ENCODE assay signal across 32 mouse cellular contexts in genomic region chrX:60555242-60555641, GRCm38 (mm10). TPM values are rescaled to one million over a fixed set of nuclear protein-coding genes. Genes with fewer than 3 reads are reported as not detected.
DNase-seq lines count a peak whose midpoint lies in the region; ATAC-seq and TF ChIP-seq lines count a peak whose summit lies in the region.
"Had no signal": no experiment of that assay in that cellular context is flagged by ENCODE, and none has a peak within 500 bp of the region (broad histone marks: within the 10 kb centered on the region; RNA-seq: fewer than 3 reads in every experiment).

No protein-coding gene starts in this region.

- no peaks in the 10 kb centered on the region for H3K36me3 ChIP-seq in midbrain, embryonic 11.5 days (ENCODE audit: control insufficient read depth, insufficient read depth, low read length)
- H3K36me3 ChIP-seq in midbrain, embryonic 13.5 days: no peaks in the 10 kb centered on the region
- H3K36me3 ChIP-seq in embryonic facial prominence, embryonic 11.5 days (replicated peaks; ENCODE audit: control insufficient read depth, insufficient read depth, low read depth, low read length): no peaks in the 10 kb centered on the region
- H3K36me3 ChIP-seq: embryonic facial prominence, embryonic 12.5 days; heart, embryonic 10.5 days; heart, embryonic 13.5 days had no signal

- no peak for TF ChIP-seq CTCF in gastrocnemius, adult 2 months (IDR thresholded peaks at IDR 0.05)

- intact Hi-C loops in gastrocnemius, adult 2 months (cut with DNase I): no loop called here

- DNase-seq in embryo, embryonic 10 days (ENCODE audit: low spot score): peak; percentile 13
- no peak for DNase-seq in embryo, embryonic 11 days
- DNase-seq in midbrain, embryonic 11.5 days (ENCODE audit: low spot score, missing footprints): no peak
- DNase-seq in embryonic facial prominence, embryonic 11.5 days (ENCODE audit: low spot score): no peak
- no peak for DNase-seq in gastrocnemius, adult 2 months
- DNase-seq: adrenal gland, adult 8-10 months; adrenal gland, postnatal 25 days; cerebellum, adult 18-20 months; cerebellum, adult 9-10 months; cerebellum, postnatal 14 days; forebrain, postnatal 0 days; gastrocnemius, postnatal 25 days; heart, adult 2 months; heart, postnatal 14 days; heart, postnatal 4 days had no signal

- no peak overlapping the region for H3K4me3 ChIP-seq in midbrain, embryonic 11.5 days (ENCODE audit: low read depth, low read length)
- no peak overlapping the region for H3K4me3 ChIP-seq in midbrain, embryonic 13.5 days (replicated peaks)
- no peak overlapping the region for H3K4me3 ChIP-seq in embryonic facial prominence, embryonic 11.5 days (ENCODE audit: low read depth, low read length)
- no peak overlapping the region for H3K4me3 ChIP-seq in gastrocnemius, adult 2 months
- H3K4me3 ChIP-seq: embryonic facial prominence, embryonic 12.5 days; erythroblast, embryonic 14.5 days; forebrain, embryonic 13.5 days; heart, adult 2 months; heart, embryonic 10.5 days; heart, embryonic 13.5 days had no signal

- no peak overlapping the region for H3K9ac ChIP-seq in midbrain, embryonic 11.5 days (ENCODE audit: low read length)
- H3K9ac ChIP-seq in midbrain, embryonic 13.5 days (replicated peaks): no peak overlapping the region
- H3K9ac ChIP-seq in embryonic facial prominence, embryonic 11.5 days (replicated peaks; ENCODE audit: low read length): no peak overlapping the region
- H3K9ac ChIP-seq: embryonic facial prominence, embryonic 12.5 days; forebrain, embryonic 13.5 days; forebrain, postnatal 0 days; heart, embryonic 13.5 days; hindbrain, embryonic 14.5 days had no signal

- H3K9me3 ChIP-seq in midbrain, embryonic 11.5 days (ENCODE audit: control insufficient read depth, low read length): no peaks in the 10 kb centered on the region
- H3K9me3 ChIP-seq in midbrain, embryonic 13.5 days: no peaks in the 10 kb centered on the region
- H3K9me3 ChIP-seq in embryonic facial prominence, embryonic 11.5 days (replicated peaks; ENCODE audit: control insufficient read depth, low read length): no peaks in the 10 kb centered on the region
- H3K9me3 ChIP-seq: embryonic facial prominence, embryonic 12.5 days; forebrain, embryonic 13.5 days; heart, embryonic 10.5 days; heart, embryonic 13.5 days had no signal

- H3K4me2 ChIP-seq in midbrain, embryonic 11.5 days: no peak overlapping the region
- no peak overlapping the region for H3K4me2 ChIP-seq in midbrain, embryonic 13.5 days (replicated peaks)
- H3K4me2 ChIP-seq in embryonic facial prominence, embryonic 11.5 days (ENCODE audit: low read depth, low read length): no peak overlapping the region
- H3K4me2 ChIP-seq: embryonic facial prominence, embryonic 12.5 days; forebrain, embryonic 13.5 days; heart, embryonic 13.5 days; hindbrain, embryonic 14.5 days had no signal

- 25% methylated on average over 4 of the region's 4 CpGs for WGBS in midbrain, embryonic 11.5 days
- 35% methylated on average over 4 of the region's 4 CpGs for WGBS in midbrain, embryonic 13.5 days
- WGBS in embryonic facial prominence, embryonic 11.5 days: 44% methylated on average over 4 of the region's 4 CpGs

- no peak overlapping the region for H3K27ac ChIP-seq in midbrain, embryonic 11.5 days (ENCODE audit: low read depth, low read length)
- no peak overlapping the region for H3K27ac ChIP-seq in midbrain, embryonic 13.5 days
- no peak overlapping the region for H3K27ac ChIP-seq in embryonic facial prominence, embryonic 11.5 days (replicated peaks; ENCODE audit: low read depth, low read length)
- H3K27ac ChIP-seq in gastrocnemius, adult 2 months: no peak overlapping the region
- H3K27ac ChIP-seq: embryonic facial prominence, embryonic 12.5 days; forebrain, embryonic 13.5 days; heart, adult 2 months; heart, embryonic 10.5 days; heart, embryonic 13.5 days; hindbrain, embryonic 14.5 days; hindbrain, postnatal 0 days had no signal

- H3K4me1 ChIP-seq in midbrain, embryonic 11.5 days (ENCODE audit: control insufficient read depth, insufficient read depth, low read length): 0 out of 2 replicates have a peak, but pooled peaks cover 3% of the 10 kb centered on the region
- no peaks in the 10 kb centered on the region for H3K4me1 ChIP-seq in midbrain, embryonic 13.5 days (replicated peaks)
- no peaks in the 10 kb centered on the region for H3K4me1 ChIP-seq in embryonic facial prominence, embryonic 11.5 days (ENCODE audit: control insufficient read depth, insufficient read depth, low read length)
- H3K4me1 ChIP-seq: embryonic facial prominence, embryonic 12.5 days; heart, embryonic 10.5 days; heart, embryonic 13.5 days had no signal

- no peaks in the 10 kb centered on the region for H3K27me3 ChIP-seq in midbrain, embryonic 11.5 days (ENCODE audit: control insufficient read depth, insufficient read depth, low read length)
- no peaks in the 10 kb centered on the region for H3K27me3 ChIP-seq in midbrain, embryonic 13.5 days
- no peaks in the 10 kb centered on the region for H3K27me3 ChIP-seq in embryonic facial prominence, embryonic 11.5 days (ENCODE audit: control insufficient read depth, insufficient read depth, low read length)
- H3K27me3 ChIP-seq: embryonic facial prominence, embryonic 12.5 days; forebrain, embryonic 13.5 days; heart, embryonic 13.5 days had no signal

- ATAC-seq in midbrain, embryonic 11.5 days (ENCODE audit: low FRiP score): peak; percentile 61; the same call in 1 of the 2 replicates
- ATAC-seq in midbrain, embryonic 13.5 days: no peak
- 0 out of 2 replicates have a peak, but pooled peaks have one; percentile 29 for ATAC-seq in embryonic facial prominence, embryonic 11.5 days (replicated peaks; ENCODE audit: insufficient number of reproducible peaks, low FRiP score, low TSS enrichment, low read depth)
- ATAC-seq: activated CD4-positive, CD25-positive, alpha-beta regulatory T cell, adult 4 months; forebrain, embryonic 13.5 days; forebrain, postnatal 0 days; hindbrain, postnatal 0 days; inflammation-experienced regulatory T-cells, adult 6 months; intestine, postnatal 0 days had no signal

RNA-seq across cellular contexts. Expression of gene Gm7073, which starts 16.2 kb away (rescaled TPM):
- not detected in 2 replicates for polyA plus RNA-seq in midbrain, embryonic 11.5 days (2014; fragmentation: Nextera tagmentation; extraction: Ambion mirVana)
- polyA plus RNA-seq in midbrain, embryonic 13.5 days (2015; fragmentation: Nextera tagmentation; extraction: Ambion mirVana): not detected in 2 replicates
- not detected in 2 replicates for polyA plus RNA-seq in embryonic facial prominence, embryonic 11.5 days (2014; fragmentation: Nextera tagmentation; extraction: Ambion mirVana)
- not detected for total RNA-seq in gastrocnemius, adult 2 months (2021)
- total RNA-seq: adrenal gland, adult 8-10 months; adrenal gland, postnatal 25 days; ES-E14; forebrain, postnatal 0 days; gastrocnemius, adult 8-10 months; gastrocnemius, postnatal 25 days; heart, adult 2 months; heart, postnatal 14 days; heart, postnatal 4 days; hindbrain, postnatal 0 days had no signal
- polyA plus RNA-seq: activated CD4-positive, CD25-positive, alpha-beta regulatory T cell, adult 4 months; embryonic facial prominence, embryonic 12.5 days; erythroblast, embryonic 14.5 days; forebrain, embryonic 13.5 days; forebrain, postnatal 0 days; frontal cortex, adult 2 months; gonadal fat pad, adult 2 months; heart, adult 2 months; heart, embryonic 10.5 days; heart, embryonic 13.5 days; heart, embryonic 16.5 days; hindbrain, embryonic 11.5 days; hindbrain, embryonic 14.5 days; hindbrain, postnatal 0 days; inflammation-experienced regulatory T-cells, adult 6 months; intestine, postnatal 0 days had no signal

RNA-seq across cellular contexts. Expression of gene Atp11c, which starts 37.3 kb away (rescaled TPM):
- polyA plus RNA-seq in midbrain, embryonic 11.5 days (2014; fragmentation: Nextera tagmentation; extraction: Ambion mirVana): 15.6 and 17.7 TPM in 2 replicates
- polyA plus RNA-seq in midbrain, embryonic 13.5 days (2015; fragmentation: Nextera tagmentation; extraction: Ambion mirVana): 14.1 and 14.3 TPM in 2 replicates
- polyA plus RNA-seq in embryonic facial prominence, embryonic 11.5 days (2014; fragmentation: Nextera tagmentation; extraction: Ambion mirVana): 14.2 and 17.0 TPM in 2 replicates
- total RNA-seq in gastrocnemius, adult 2 months (2021): 1 to 10 TPM; 3.5 to 3.6 TPM
